Mouse (Mus musculus) midbrain, embryonic 16.5 days (tissue): ENCODE measurements at regions not wholly inside any gene's neighbourhood (a gene's known extent, or its start where the extent isn't known, plus 50 kb on each side); places are given as distances from the start of the nearest gene placed in this dataset.
A peak's percentile ranks its signal among the peaks of the same experiment; 100 is the strongest.

Source experiments
- ATAC-seq: fragments of 200-750 bp; cut with Nextera tagmentation; 2 replicates; pipeline ENCODE4 v1.8.0; 2017; ENCODE audit warnings: moderate TSS enrichment
- H3K27ac ChIP-seq: fragments of 300-500 bp; sonication (generic); 2 replicates; pipeline ENCODE4 v1.5.1; 2014; ENCODE audit warnings: mild to moderate bottlenecking, low read length, mixed read lengths
- H3K27me3 ChIP-seq: fragments of 300-500 bp; sonication (generic); 2 replicates; pipeline ENCODE4 v1.6.1; 2014; ENCODE audit warnings: low read depth, low read length, mixed read lengths; ENCODE audit not compliant: control insufficient read depth, insufficient read depth
- H3K36me3 ChIP-seq: fragments of 300-500 bp; sonication (generic); 2 replicates; pipeline ENCODE4 v1.6.1; 2014; ENCODE audit warnings: mild to moderate bottlenecking, low read length, moderate library complexity, mixed read lengths; ENCODE audit not compliant: control insufficient read depth, insufficient read depth
- H3K4me1 ChIP-seq: fragments of 300-500 bp; sonication (generic); 2 replicates; pipeline ENCODE4 v1.6.1; 2014; ENCODE audit warnings: mild to moderate bottlenecking, low read length, mixed read lengths; ENCODE audit not compliant: control insufficient read depth, insufficient read depth
- H3K4me2 ChIP-seq: fragments of 300-500 bp; sonication (generic); 2 replicates; pipeline ENCODE4 v1.6.1; 2014; ENCODE audit warnings: mild to moderate bottlenecking, low read length, mixed read lengths
- H3K4me3 ChIP-seq: fragments of 300-500 bp; sonication (generic); 2 replicates; pipeline ENCODE4 v1.5.1; 2014; ENCODE audit warnings: low read depth, mild to moderate bottlenecking, low read length, moderate library complexity, mixed read lengths
- H3K9ac ChIP-seq: fragments of 300-500 bp; sonication (generic); 2 replicates; pipeline ENCODE4 v1.6.1; 2014; ENCODE audit warnings: low read depth, low read length, mixed read lengths
- H3K9me3 ChIP-seq: fragments of 300-500 bp; sonication (generic); replicated peaks from 2 replicates; pipeline ENCODE4 v1.6.1; 2014; ENCODE audit warnings: mild to moderate bottlenecking, low read length, mixed read lengths; ENCODE audit not compliant: control insufficient read depth, poor library complexity, severe bottlenecking
- WGBS: fragments of 180-500 bp; shearing (Covaris S2); extraction: QIAGEN DNeasy Blood & Tissue Kit; methylation state at CpG from one replicate; pipeline ENCODE4 v1.1.7; 2014; 5-methylcytosine and 5-hydroxymethylcytosine counted together

DNA sequence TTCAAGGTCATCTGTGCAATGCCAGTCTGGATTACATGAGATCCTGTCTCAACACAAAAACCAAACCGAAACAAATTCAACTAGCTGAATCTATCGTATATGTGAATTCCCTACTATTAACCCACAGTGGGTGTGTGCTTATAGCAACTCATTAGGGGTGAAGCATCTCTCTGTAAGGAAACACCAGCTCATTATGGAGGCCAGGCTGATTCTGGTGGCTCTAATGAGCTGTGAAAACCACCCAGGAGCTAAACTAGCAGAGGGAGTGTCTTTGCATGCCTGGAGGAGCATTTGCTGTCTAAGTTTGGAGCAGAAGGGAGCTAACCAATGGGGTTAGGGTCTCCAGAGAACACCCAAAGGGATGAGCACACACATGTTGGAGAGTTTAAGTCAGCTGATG, 54.1 kb upstream of the Adamts2 start:
- H3K36me3 ChIP-seq: no peaks in the 10 kb centered on the region
- no peak for ATAC-seq
- H3K9me3 ChIP-seq: no peaks in the 10 kb centered on the region

DNA sequence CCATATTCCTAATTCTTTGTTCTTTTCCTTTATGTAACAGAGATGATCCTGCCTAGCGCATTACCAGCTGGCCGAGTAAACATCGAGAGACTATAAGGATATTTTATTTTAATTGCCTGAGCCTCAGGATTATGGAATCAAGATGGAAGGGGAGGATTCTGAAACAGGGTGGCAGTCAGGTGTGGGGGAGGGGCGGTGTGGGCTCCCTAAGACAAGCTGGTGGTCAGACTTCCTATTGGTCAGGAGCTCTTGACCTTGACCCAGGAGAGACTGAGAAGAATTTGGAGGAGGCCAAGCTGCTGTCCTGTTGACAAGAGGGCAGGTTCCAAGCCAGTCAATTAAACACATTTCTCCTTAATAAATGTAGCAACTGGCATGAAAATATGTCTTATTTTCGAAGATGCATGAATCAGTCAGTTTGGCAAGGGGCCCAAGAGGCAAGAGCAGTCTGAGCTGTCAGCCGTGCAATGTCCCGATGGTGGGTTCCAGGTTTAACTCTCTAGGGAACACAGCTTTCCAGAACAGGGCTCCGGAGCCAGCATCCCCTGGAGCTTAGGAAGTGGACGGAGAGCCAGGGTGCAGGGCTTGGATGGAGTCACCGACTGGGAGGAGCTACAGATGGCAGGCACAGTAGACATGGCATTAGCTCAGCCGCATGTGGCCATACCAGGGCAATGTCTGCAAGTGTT, 55.3 kb upstream of the Adamts2 start:
- no peaks in the 10 kb centered on the region for H3K27me3 ChIP-seq
- no peak overlapping the region for H3K9ac ChIP-seq
- 83% methylated on average over 11 of the region's 11 CpGs for WGBS
- no peaks in the 10 kb centered on the region for H3K9me3 ChIP-seq
- H3K4me1 ChIP-seq: no peaks in the 10 kb centered on the region
- no peak overlapping the region for H3K4me3 ChIP-seq
- H3K27ac ChIP-seq: no peak overlapping the region
- ATAC-seq: no peak
- H3K4me2 ChIP-seq: no peak overlapping the region
- no peaks in the 10 kb centered on the region for H3K36me3 ChIP-seq

More for the DNA sequence above, 54.1 kb upstream of the Adamts2 start:
- Histone ChIP-seq H3K27me3 (no peaks in the 10 kb centered on the region), H3K27ac (no peak overlapping the region), H3K4me3 (no peak overlapping the region), H3K4me1 (no peaks in the 10 kb centered on the region), H3K4me2 (no peak overlapping the region), H3K9ac (no peak overlapping the region)
- 80% methylated on average over 2 of the region's 2 CpGs for WGBS

DNA sequence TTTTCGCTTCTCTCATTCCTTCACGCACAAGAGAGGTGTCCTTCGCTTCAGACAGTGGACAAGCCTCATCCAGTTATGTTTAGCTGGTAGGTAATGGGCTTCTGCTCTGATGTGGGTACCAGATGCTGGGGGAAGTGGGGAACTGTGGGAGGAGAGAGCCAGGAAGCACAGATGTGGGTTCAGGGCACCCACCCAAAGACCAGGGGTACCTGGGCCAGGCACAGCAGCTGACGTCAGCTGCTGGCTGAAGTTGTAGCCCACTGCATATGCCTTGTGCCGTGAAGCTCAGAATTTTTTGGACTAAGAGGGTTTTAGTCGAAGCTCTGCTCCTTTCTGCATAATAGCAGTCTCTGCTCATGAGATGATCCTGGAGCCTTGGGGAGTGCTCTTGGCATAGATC, 56.5 kb upstream of the Adamts2 start:
- no peaks in the 10 kb centered on the region for H3K4me1 ChIP-seq
- ATAC-seq: no peak
- no peak overlapping the region for H3K4me3 ChIP-seq
- no peaks in the 10 kb centered on the region for H3K27me3 ChIP-seq
- no peak overlapping the region for H3K4me2 ChIP-seq
- 86% methylated on average over 6 of the region's 6 CpGs for WGBS
- no peaks in the 10 kb centered on the region for H3K9me3 ChIP-seq
- H3K27ac ChIP-seq: no peak overlapping the region
- H3K9ac ChIP-seq: no peak overlapping the region
- no peaks in the 10 kb centered on the region for H3K36me3 ChIP-seq

DNA sequence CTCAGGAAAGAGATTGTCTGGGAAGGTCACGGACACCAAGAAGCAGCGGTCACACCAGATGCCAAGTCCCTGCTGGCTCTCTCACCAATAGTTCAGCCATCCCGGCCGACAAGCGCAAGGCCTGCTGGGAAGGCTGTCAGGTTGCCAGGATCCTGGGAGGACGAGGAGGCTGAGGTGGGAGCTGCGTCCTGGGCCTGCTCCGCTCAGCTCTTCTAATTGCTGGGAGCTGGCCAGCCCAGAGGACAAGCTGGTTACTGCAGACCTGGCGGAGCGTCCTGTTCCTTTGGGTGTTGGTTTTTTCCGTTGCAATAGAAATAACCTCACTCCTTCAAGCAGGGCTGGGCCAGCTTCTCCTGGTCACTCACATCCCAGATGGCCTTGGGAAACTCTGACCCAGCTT, 61.7 kb upstream of the Adamts2 start:
- Histone ChIP-seq H3K9ac (no peak overlapping the region), H3K36me3 (no peaks in the 10 kb centered on the region), H3K4me3 (no peak overlapping the region), H3K27me3 (no peaks in the 10 kb centered on the region), H3K9me3 (no peaks in the 10 kb centered on the region), H3K4me2 (no peak overlapping the region), H3K27ac (no peak overlapping the region), H3K4me1 (no peaks in the 10 kb centered on the region)
- 82% methylated on average over 11 of the region's 11 CpGs for WGBS
- no peak for ATAC-seq

DNA sequence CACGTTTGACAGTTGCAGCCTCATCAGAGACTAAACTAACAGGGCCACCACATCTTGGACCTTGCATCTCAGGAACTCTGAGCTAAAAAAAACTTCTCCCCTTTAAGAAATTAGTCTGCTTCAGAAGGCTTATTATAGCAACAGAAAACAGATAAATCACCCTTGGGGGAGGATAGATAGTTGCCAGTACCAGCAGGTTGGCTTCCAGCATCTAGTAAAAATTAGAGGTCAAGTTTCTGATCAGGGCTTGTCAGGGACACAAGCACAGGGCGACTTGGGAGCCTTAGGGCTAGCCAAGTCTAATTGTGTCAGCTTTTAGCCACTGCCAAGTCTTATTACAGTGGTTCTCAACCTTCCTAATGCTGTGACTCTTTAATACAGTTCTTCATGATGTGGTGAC, 67.6 kb upstream of the Adamts2 start:
- no peak overlapping the region for H3K9ac ChIP-seq
- WGBS: 42% methylated on average over 2 of the region's 2 CpGs
- H3K4me3 ChIP-seq: no peak overlapping the region
- H3K4me2 ChIP-seq: no peak overlapping the region
- no peaks in the 10 kb centered on the region for H3K4me1 ChIP-seq
- no peak for ATAC-seq
- H3K27ac ChIP-seq: no peak overlapping the region
- no peaks in the 10 kb centered on the region for H3K9me3 ChIP-seq
- H3K27me3 ChIP-seq: no peaks in the 10 kb centered on the region
- H3K36me3 ChIP-seq: no peaks in the 10 kb centered on the region

DNA sequence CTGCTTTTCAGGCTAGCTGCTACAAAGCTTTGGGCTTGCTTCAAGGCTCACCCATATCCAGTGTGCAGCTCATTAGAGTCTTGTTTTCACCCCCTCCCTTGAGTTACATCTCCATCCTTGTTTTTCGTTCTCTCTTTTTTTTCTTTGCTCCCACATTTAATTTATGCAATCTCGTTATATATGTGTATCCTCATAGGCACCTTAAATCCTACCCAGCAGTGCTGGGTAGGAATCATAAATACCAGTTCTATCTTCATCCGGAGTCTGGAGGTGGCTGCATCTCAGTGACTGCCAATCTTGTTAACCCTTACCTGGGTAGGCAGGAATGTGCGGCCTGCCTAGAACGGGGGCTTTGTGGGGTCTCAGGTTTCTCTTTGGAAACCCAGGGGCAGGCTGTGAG, 74.0 kb upstream of the Adamts2 start:
- 58% methylated on average over 5 of the region's 5 CpGs for WGBS
- Histone ChIP-seq H3K4me3 (no peak overlapping the region), H3K4me2 (no peak overlapping the region), H3K27ac (no peak overlapping the region), H3K9me3 (no peaks in the 10 kb centered on the region), H3K4me1 (no peaks in the 10 kb centered on the region), H3K36me3 (no peaks in the 10 kb centered on the region), H3K27me3 (no peaks in the 10 kb centered on the region), H3K9ac (no peak overlapping the region)
- ATAC-seq: no peak

DNA sequence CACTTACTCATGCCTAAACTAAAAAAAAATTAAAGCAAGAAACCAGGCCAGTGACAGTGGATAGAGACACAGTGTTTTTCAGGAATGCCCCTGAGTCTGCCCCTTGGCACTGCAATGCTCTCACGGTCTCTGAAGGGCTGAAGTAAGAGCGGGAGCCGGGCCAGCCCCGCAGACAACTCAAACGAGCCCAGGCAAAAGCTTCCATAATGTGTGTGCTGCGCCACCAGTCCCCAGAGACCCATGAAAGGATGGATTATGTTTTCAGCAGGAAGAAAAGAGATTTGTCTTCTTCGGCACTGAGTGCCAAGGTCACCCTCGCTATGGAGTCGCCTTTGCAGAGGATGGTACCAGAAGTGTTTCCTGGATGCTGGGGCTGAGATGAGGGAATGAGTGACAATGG, 81.7 kb upstream of the Adamts2 start:
- H3K4me2 ChIP-seq: no peak overlapping the region
- no peaks in the 10 kb centered on the region for H3K9me3 ChIP-seq
- H3K27ac ChIP-seq: no peak overlapping the region
- H3K27me3 ChIP-seq: no peaks in the 10 kb centered on the region
- no peak overlapping the region for H3K4me3 ChIP-seq
- no peaks in the 10 kb centered on the region for H3K36me3 ChIP-seq
- no peaks in the 10 kb centered on the region for H3K4me1 ChIP-seq
- ATAC-seq: no peak
- no peak overlapping the region for H3K9ac ChIP-seq
- 53% methylated on average over 9 of the region's 9 CpGs for WGBS

DNA sequence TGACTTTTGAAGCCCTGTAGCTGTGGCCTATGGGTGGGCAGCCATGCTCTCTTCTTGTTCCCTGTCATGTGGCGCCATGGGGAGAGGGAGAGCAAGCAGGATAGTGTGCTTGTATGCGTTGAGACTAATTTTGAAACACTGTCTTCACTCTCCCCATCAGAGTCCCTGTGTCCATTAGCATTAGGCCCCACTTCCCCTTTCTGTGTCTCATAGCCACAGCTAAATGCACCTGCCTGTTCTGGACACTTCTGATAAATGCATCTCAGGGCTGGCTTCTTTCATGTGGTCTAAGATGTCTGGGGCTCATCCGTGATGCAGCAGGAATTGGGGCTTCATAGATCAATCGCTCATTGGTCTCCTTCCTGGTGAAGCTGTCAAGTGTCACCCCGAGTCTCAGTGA, 77.0 kb upstream of the Rufy1 start:
- Histone ChIP-seq H3K4me3 (no peak overlapping the region), H3K4me1 (peaks cover 13% of the 10 kb centered on the region), H3K9me3 (no peaks in the 10 kb centered on the region), H3K9ac (no peak overlapping the region), H3K4me2 (no peak overlapping the region), H3K27ac (no peak overlapping the region), H3K36me3 (no peaks in the 10 kb centered on the region), H3K27me3 (no peaks in the 10 kb centered on the region)
- WGBS: 67% methylated on average over 5 of the region's 5 CpGs
- ATAC-seq: no peak

DNA sequence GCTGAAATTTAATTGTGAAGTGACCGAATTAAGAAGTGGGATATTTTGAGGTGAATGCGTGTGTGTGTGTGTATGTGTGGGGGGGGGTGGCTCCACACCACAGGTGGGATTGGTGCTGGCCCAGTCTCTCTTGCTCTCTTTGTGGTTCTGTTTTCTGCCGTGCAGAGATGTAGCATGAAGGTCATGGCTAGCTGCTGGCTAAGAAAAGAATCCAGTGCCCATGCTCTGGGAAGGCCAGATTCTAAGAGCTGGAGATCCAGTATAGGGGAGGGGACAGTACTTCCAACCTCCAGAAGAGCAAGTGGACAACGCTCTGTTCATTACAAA, 76.5 kb upstream of the Rufy1 start:
- Histone ChIP-seq H3K4me1 (peaks cover 13% of the 10 kb centered on the region), H3K27me3 (no peaks in the 10 kb centered on the region), H3K36me3 (no peaks in the 10 kb centered on the region), H3K4me3 (no peak overlapping the region), H3K27ac (no peak overlapping the region), H3K4me2 (no peak overlapping the region), H3K9me3 (no peaks in the 10 kb centered on the region), H3K9ac (no peak overlapping the region; the same call in 1 of the 2 replicates)
- WGBS: 60% methylated on average over 4 of the region's 4 CpGs
- ATAC-seq: 0 out of 2 replicates have a peak, but pooled peaks have one; percentile 32
